Mouse (Mus musculus) neural tube, embryonic 14.5 days (tissue): ENCODE data around the gene Dusp1. TPM values are rescaled to one million over a fixed set of nuclear protein-coding genes. Genes with fewer than 3 reads are reported as not detected.

Experiments used
- ATAC-seq: fragments of 200-750 bp; cut with Nextera tagmentation; 2 replicates; pipeline ENCODE4 v1.8.0; 2017; ENCODE audit warnings: low read depth, mild to moderate bottlenecking, moderate TSS enrichment, moderate library complexity
- H3K27ac ChIP-seq: fragments of 300-500 bp; sonication (generic); 2 replicates; pipeline ENCODE4 v1.5.1; 2014; ENCODE audit warnings: low read depth, mild to moderate bottlenecking, control low read depth, low read length, moderate library complexity, mixed read lengths
- H3K27me3 ChIP-seq: fragments of 300-500 bp; sonication (generic); 2 replicates; pipeline ENCODE4 v1.6.1; 2014; ENCODE audit warnings: low read length; ENCODE audit not compliant: control insufficient read depth, insufficient read depth
- H3K36me3 ChIP-seq: fragments of 300-500 bp; sonication (generic); 2 replicates; pipeline ENCODE4 v1.6.1; 2014; ENCODE audit warnings: low read length, mixed read lengths; ENCODE audit not compliant: control insufficient read depth, insufficient read depth
- H3K4me1 ChIP-seq: fragments of 300-500 bp; sonication (generic); 2 replicates; pipeline ENCODE4 v1.6.1; 2014; ENCODE audit warnings: low read length; ENCODE audit not compliant: control insufficient read depth, insufficient read depth
- H3K4me2 ChIP-seq: fragments of 300-500 bp; sonication (generic); 2 replicates; pipeline ENCODE4 v1.6.1; 2014; ENCODE audit warnings: mild to moderate bottlenecking, low read depth, low read length, control low read depth
- H3K4me3 ChIP-seq: fragments of 300-500 bp; sonication (generic); 2 replicates; pipeline ENCODE4 v1.5.1; 2014; ENCODE audit warnings: low read depth, low read length, control low read depth, mixed read lengths
- H3K9ac ChIP-seq: fragments of 300-500 bp; sonication (generic); replicated peaks from 2 replicates; pipeline ENCODE4 v1.6.1; 2014; ENCODE audit warnings: low read depth, mild to moderate bottlenecking, control low read depth, low read length, mixed read lengths
- H3K9me3 ChIP-seq: fragments of 300-500 bp; sonication (generic); 2 replicates; pipeline ENCODE4 v1.6.1; 2016; ENCODE audit warnings: low read length; ENCODE audit not compliant: control insufficient read depth
- WGBS: fragments of 180-500 bp; shearing (Covaris S2); extraction: QIAGEN DNeasy Blood & Tissue Kit; methylation state at CpG from one replicate; pipeline ENCODE4 v1.1.7; 2014; 5-methylcytosine and 5-hydroxymethylcytosine counted together
- polyA plus RNA-seq: library from polyadenylated mRNA; unstranded; fragments of >200 nt; fragmentation: Nextera tagmentation; extraction: Ambion mirVana; gene quantifications from 2 replicates; pipeline ENCODE4 v1.2.1, GENCODE M21; 2014

Gene Dusp1
- polyA plus RNA-seq, 1 experiment from 2014 or later = 27.2 TPM

- no peak overlapping the region for H3K27ac ChIP-seq
- no peaks in the 10 kb centered on the region for H3K9me3 ChIP-seq
- H3K4me3 ChIP-seq = no peak overlapping the region
- peaks cover 10% of the 10 kb centered on the region; the same call in 1 of the 2 replicates for H3K36me3 ChIP-seq
- WGBS = 90% methylated on average over 3 of the region's 3 CpGs
- no peak for ATAC-seq
- H3K27me3 ChIP-seq = no peaks in the 10 kb centered on the region
- H3K4me2 ChIP-seq = no peak overlapping the region
- no peaks in the 10 kb centered on the region for H3K4me1 ChIP-seq
- H3K9ac ChIP-seq = no peak overlapping the region
Observed at GRCm38 (mm10) chr17:26571377-26571776, 9.4 kb upstream of the Dusp1 start.

GRCm38 (mm10) chr17:26570651-26571118 lies 8.8 kb upstream of the Dusp1 start:
- Histone ChIP-seq H3K27me3 (no peaks in the 10 kb centered on the region), H3K4me2 (no peak overlapping the region), H3K4me1 (no peaks in the 10 kb centered on the region), H3K36me3 (peaks cover 10% of the 10 kb centered on the region; the same call in 1 of the 2 replicates), H3K9ac (no peak overlapping the region), H3K9me3 (no peaks in the 10 kb centered on the region), H3K27ac (no peak overlapping the region), H3K4me3 (no peak overlapping the region)
- no peak for ATAC-seq
- WGBS = 88% methylated on average over 11 of the region's 11 CpGs

- Histone ChIP-seq H3K27me3 (no peaks in the 10 kb centered on the region), H3K4me3 (no peak overlapping the region), H3K9ac (no peak overlapping the region), H3K27ac (no peak overlapping the region), H3K4me2 (no peak overlapping the region), H3K4me1 (no peaks in the 10 kb centered on the region), H3K9me3 (no peaks in the 10 kb centered on the region), H3K36me3 (peaks cover 10% of the 10 kb centered on the region; the same call in 1 of the 2 replicates)
- 94% methylated on average over 4 of the region's 4 CpGs for WGBS
- no peak for ATAC-seq
Observed at GRCm38 (mm10) chr17:26569594-26570350, 7.8 kb upstream of the Dusp1 start.

- H3K4me1 ChIP-seq = peaks cover 2% of the 10 kb centered on the region; the same call in 1 of the 2 replicates
- no peaks in the 10 kb centered on the region for H3K9me3 ChIP-seq
- no peak overlapping the region for H3K4me3 ChIP-seq
- no peaks in the 10 kb centered on the region for H3K27me3 ChIP-seq
- H3K9ac ChIP-seq = no peak overlapping the region
- WGBS = 97% methylated on average over 4 of the region's 4 CpGs
- ATAC-seq = no peak
- H3K27ac ChIP-seq = no peak overlapping the region
- H3K36me3 ChIP-seq = peaks cover 10% of the 10 kb centered on the region; the same call in 1 of the 2 replicates
- H3K4me2 ChIP-seq = no peak overlapping the region
Observed at GRCm38 (mm10) chr17:26567818-26568173, 5.9 kb upstream of the Dusp1 start.

GRCm38 (mm10) chr17:26567142-26567817 lies 5.4 kb upstream of the Dusp1 start:
- Histone ChIP-seq H3K36me3 (peaks cover 10% of the 10 kb centered on the region; the same call in 1 of the 2 replicates), H3K4me1 (peaks cover 7% of the 10 kb centered on the region), H3K9me3 (no peaks in the 10 kb centered on the region), H3K4me3 (no peak overlapping the region), H3K4me2 (no peak overlapping the region), H3K27me3 (no peaks in the 10 kb centered on the region), H3K27ac (no peak overlapping the region), H3K9ac (no peak overlapping the region)
- WGBS = 61% methylated on average over 8 of the region's 8 CpGs
- no peak for ATAC-seq

GRCm38 (mm10) chr17:26564439-26564838 lies 2.5 kb upstream of the Dusp1 start:
- Histone ChIP-seq H3K27ac (no peak overlapping the region), H3K4me3 (no peak overlapping the region), H3K9me3 (no peaks in the 10 kb centered on the region), H3K4me1 (peaks cover 15% of the 10 kb centered on the region), H3K27me3 (no peaks in the 10 kb centered on the region), H3K36me3 (peaks cover 7% of the 10 kb centered on the region; the same call in 1 of the 2 replicates), H3K4me2 (no peak overlapping the region), H3K9ac (no peak overlapping the region)
- no peak for ATAC-seq
- 53% methylated on average over 9 of the region's 9 CpGs for WGBS

GRCm38 (mm10) chr17:26563476-26563875 lies 1.5 kb upstream of the Dusp1 start:
- ATAC-seq = no peak
- H3K4me3 ChIP-seq = no peak overlapping the region
- H3K36me3 ChIP-seq = peaks cover 7% of the 10 kb centered on the region; the same call in 1 of the 2 replicates
- H3K27me3 ChIP-seq = no peaks in the 10 kb centered on the region
- no peaks in the 10 kb centered on the region for H3K9me3 ChIP-seq
- peaks cover 15% of the 10 kb centered on the region for H3K4me1 ChIP-seq
- H3K9ac ChIP-seq = no peak overlapping the region
- 83% methylated on average over 6 of the region's 6 CpGs for WGBS
- no peak overlapping the region for H3K27ac ChIP-seq
- no peak overlapping the region for H3K4me2 ChIP-seq

- Histone ChIP-seq H3K36me3 (no peaks in the 10 kb centered on the region; the same call in 1 of the 2 replicates), H3K27me3 (no peaks in the 10 kb centered on the region), H3K9ac (peak overlapping the region; percentile 87), H3K4me1 (peaks cover 15% of the 10 kb centered on the region), H3K9me3 (no peaks in the 10 kb centered on the region), H3K4me2 (peak overlapping the region; percentile 96), H3K27ac (0 out of 2 replicates have a peak overlapping the region, but pooled peaks have one; percentile 52), H3K4me3 (peak overlapping the region; percentile 81)
- WGBS = 78% methylated on average over 4 of the region's 4 CpGs
- no peak for ATAC-seq
Observed at GRCm38 (mm10) chr17:26562292-26562691, 364 bp upstream of the Dusp1 start.

- Histone ChIP-seq H3K27me3 (no peaks in the 10 kb centered on the region), H3K36me3 (no peaks in the 10 kb centered on the region; the same call in 1 of the 2 replicates), H3K4me3 (peak within 1 kb of the TSS; percentile 81), H3K9me3 (no peaks in the 10 kb centered on the region), H3K9ac (peak within 1 kb of the TSS; percentile 87), H3K4me1 (peaks cover 15% of the 10 kb centered on the region), H3K27ac (peak within 1 kb of the TSS; percentile 81), H3K4me2 (peak within 1 kb of the TSS; percentile 96)
- WGBS = under 1% methylated on average over 36 of the region's 36 CpGs
- peak; percentile 97 for ATAC-seq
Observed at GRCm38 (mm10) chr17:26561290-26561640, 663 bp downstream of the Dusp1 start, which contains the start of gene Ergic1. Gene Ergic1 (plus strand): TSS chr17:26561489.
